In genomic region chr14:75179255-75179963, GRCm38 (mm10) we compare ENCODE assay signal across 9 mouse cellular contexts. TPM values are rescaled to one million over a fixed set of nuclear protein-coding genes. Genes with fewer than 3 reads are reported as not detected.
DNase-seq lines count a peak whose midpoint lies in the region; ATAC-seq lines count a peak whose summit lies in the region.
"Had no signal": no experiment of that assay in that cellular context is flagged by ENCODE, and none has a peak within 500 bp of the region (broad histone marks: within the 10 kb centered on the region; RNA-seq: fewer than 3 reads in every experiment).

No protein-coding gene starts in this region.

- 0 out of 2 replicates have a peak overlapping the region, but pooled peaks have one; percentile 17 for H3K4me2 ChIP-seq in intestine, embryonic 15.5 days (replicated peaks)
- H3K4me2 ChIP-seq in midbrain, embryonic 15.5 days, result no peak overlapping the region
- H3K4me2 ChIP-seq: embryonic facial prominence, embryonic 15.5 days had no signal

- H3K9ac ChIP-seq in intestine, embryonic 15.5 days, result no peak overlapping the region
- H3K9ac ChIP-seq in midbrain, embryonic 15.5 days, result no peak overlapping the region
- H3K9ac ChIP-seq: embryonic facial prominence, embryonic 15.5 days had no signal

- 84% methylated on average over 20 of the region's 20 CpGs for WGBS in intestine, embryonic 15.5 days
- 83% methylated on average over 20 of the region's 20 CpGs for WGBS in midbrain, embryonic 15.5 days

- no peaks in the 10 kb centered on the region for H3K9me3 ChIP-seq in intestine, embryonic 15.5 days
- H3K9me3 ChIP-seq in midbrain, embryonic 15.5 days, result no peaks in the 10 kb centered on the region
- H3K9me3 ChIP-seq: embryonic facial prominence, embryonic 15.5 days had no signal

- peak; percentile 64 for ATAC-seq in CD4-positive, CD25-positive, alpha-beta regulatory T cell, adult 4 months
- ATAC-seq in intestine, embryonic 15.5 days, result no peak
- ATAC-seq in monocyte, adult 5-6 weeks (replicated peaks; ENCODE audit: insufficient number of reproducible peaks, low FRiP score, low TSS enrichment, poor library complexity, severe bottlenecking), result peak; percentile 32
- ATAC-seq in midbrain, embryonic 15.5 days (replicated peaks), result no peak

- H3K4me3 ChIP-seq in intestine, embryonic 15.5 days (replicated peaks), result 0 out of 2 replicates have a peak overlapping the region, but pooled peaks have one; percentile 4
- no peak overlapping the region for H3K4me3 ChIP-seq in midbrain, embryonic 15.5 days
- H3K4me3 ChIP-seq: embryonic facial prominence, embryonic 15.5 days had no signal

- H3K4me1 ChIP-seq in intestine, embryonic 15.5 days (replicated peaks), result no peaks in the 10 kb centered on the region
- no peaks in the 10 kb centered on the region for H3K4me1 ChIP-seq in midbrain, embryonic 15.5 days
- H3K4me1 ChIP-seq: embryonic facial prominence, embryonic 15.5 days had no signal

- no peaks in the 10 kb centered on the region for H3K27me3 ChIP-seq in intestine, embryonic 15.5 days (replicated peaks)
- no peaks in the 10 kb centered on the region for H3K27me3 ChIP-seq in midbrain, embryonic 15.5 days (replicated peaks)
- H3K27me3 ChIP-seq: embryonic facial prominence, embryonic 15.5 days had no signal

- H3K36me3 ChIP-seq in intestine, embryonic 15.5 days, result no peaks in the 10 kb centered on the region
- H3K36me3 ChIP-seq in midbrain, embryonic 15.5 days (replicated peaks), result no peaks in the 10 kb centered on the region
- H3K36me3 ChIP-seq: embryonic facial prominence, embryonic 15.5 days had no signal

- H3K27ac ChIP-seq in intestine, embryonic 15.5 days, result no peak overlapping the region
- no peak overlapping the region for H3K27ac ChIP-seq in midbrain, embryonic 15.5 days
- H3K27ac ChIP-seq: embryonic facial prominence, embryonic 15.5 days had no signal

- peak; percentile 92 for DNase-seq in 416B (ENCODE audit: low read depth)
- DNase-seq in ovary, adult 18-20 months (ENCODE audit: low spot score), result no peak
- DNase-seq in adrenal gland, adult (ENCODE audit: inconsistent age in 2 of 2, low spot score in 1 of 2), result no peak
- DNase-seq in gastrocnemius, adult 18-20 months (ENCODE audit: low spot score), result no peak

RNA-seq across cellular contexts. Expression of gene Lcp1, which starts 48.5 kb away (rescaled TPM):
- polyA plus RNA-seq in CD4-positive, CD25-positive, alpha-beta regulatory T cell, adult 4 months (2017; shearing (Covaris generic)), result 1,000 to 10,000 TPM; 1,290 to 1,712 TPM
- 81.6 and 81.9 TPM in 2 replicates for polyA plus RNA-seq in intestine, embryonic 15.5 days (2015; fragmentation: Nextera tagmentation; extraction: Ambion mirVana)
- 842 to 930 TPM (median 888 TPM) in 3 replicates for total RNA-seq in monocyte, adult 5-6 weeks (2017)
- 12.0 and 12.9 TPM in 2 replicates for polyA plus RNA-seq in midbrain, embryonic 15.5 days (2015; fragmentation: Nextera tagmentation; extraction: Ambion mirVana)
- 1 to 10 TPM; 1.6 to 2.9 TPM for total RNA-seq in gastrocnemius, adult 18-20 months (2021)

RNA-seq across cellular contexts. Expression of gene Lrrc63, which starts 48.7 kb away (rescaled TPM):
- polyA plus RNA-seq in CD4-positive, CD25-positive, alpha-beta regulatory T cell, adult 4 months (2017; shearing (Covaris generic)), result not detected
- 0.05 TPM in 1 of 2 replicates, not detected in the other for polyA plus RNA-seq in intestine, embryonic 15.5 days (2015; fragmentation: Nextera tagmentation; extraction: Ambion mirVana)
- total RNA-seq in monocyte, adult 5-6 weeks (2017), result 0.19 to 0.64 TPM (median 0.49 TPM) in 3 replicates
- 0.06 TPM in 2 replicates for polyA plus RNA-seq in midbrain, embryonic 15.5 days (2015; fragmentation: Nextera tagmentation; extraction: Ambion mirVana)
- total RNA-seq in gastrocnemius, adult 18-20 months (2021), result not detected
- polyA plus RNA-seq: embryonic facial prominence, embryonic 15.5 days had no signal

Comparison
In these comparisons a context has a peak if more than half of its experiments do, and no peak if none do; other contexts are left out.
1. ATAC-seq: peak in CD4-positive, CD25-positive, alpha-beta regulatory T cell, adult 4 months (single experiment) and monocyte, adult 5-6 weeks (single experiment); none in intestine, embryonic 15.5 days (single experiment) and midbrain, embryonic 15.5 days (single experiment).
2. RNA of gene Lcp1, which starts 48.5 kb away (polyA plus RNA-seq): 1,290 to 1,712 TPM in CD4-positive, CD25-positive, alpha-beta regulatory T cell, adult 4 months; 81.6 to 81.9 TPM in intestine, embryonic 15.5 days and 12.0 to 12.9 TPM in midbrain, embryonic 15.5 days; every median in the first group is over 10 times any median in the second.